In genomic region chr14:46505266-46505665, GRCm38 (mm10) we compare ENCODE assay signal across 15 mouse cellular contexts.
DNase-seq lines count a peak whose midpoint lies in the region; ATAC-seq and TF ChIP-seq lines count a peak whose summit lies in the region.
"Had no signal": no experiment of that assay in that cellular context is flagged by ENCODE, and none has a peak within 500 bp of the region (broad histone marks: within the 10 kb centered on the region; RNA-seq: fewer than 3 reads in every experiment).

No protein-coding gene starts in this region.

- H3K4me1 ChIP-seq in intestine, postnatal 0 days (replicated peaks; ENCODE audit: control insufficient read depth, insufficient read depth, low read length): no peaks in the 10 kb centered on the region
- H3K4me1 ChIP-seq in intestine, embryonic 15.5 days (replicated peaks): no peaks in the 10 kb centered on the region
- no peaks in the 10 kb centered on the region for H3K4me1 ChIP-seq in MEL (ENCODE audit: control insufficient read depth in 1 of 2, insufficient read depth in 2 of 2, low read length in 2 of 2)
- H3K4me1 ChIP-seq in testis, adult 2 months (ENCODE audit: control insufficient read depth, insufficient read depth, low read length): no peaks in the 10 kb centered on the region
- H3K4me1 ChIP-seq: forebrain, embryonic 13.5 days; midbrain, embryonic 15.5 days had no signal

- H3K9me3 ChIP-seq in intestine, postnatal 0 days (ENCODE audit: control insufficient read depth): no peaks in the 10 kb centered on the region
- no peaks in the 10 kb centered on the region for H3K9me3 ChIP-seq in intestine, embryonic 15.5 days
- no peaks in the 10 kb centered on the region for H3K9me3 ChIP-seq in MEL (replicated peaks; ENCODE audit: insufficient read depth, low read length)
- H3K9me3 ChIP-seq: forebrain, embryonic 13.5 days; midbrain, embryonic 15.5 days had no signal

- no peak for TF ChIP-seq POLR2A in MEL (IDR thresholded peaks at IDR 0.05; ENCODE audit: control insufficient read depth in 1 of 2, insufficient read depth in 1 of 2, low read depth in 1 of 2, low read length in 2 of 2, poor library complexity in 1 of 2)
- TF ChIP-seq POLR2A in testis, adult 2 months (IDR thresholded peaks at IDR 0.05; ENCODE audit: control insufficient read depth, low read depth, low read length): no peak

- no peaks in the 10 kb centered on the region for H3K36me3 ChIP-seq in intestine, postnatal 0 days (ENCODE audit: control insufficient read depth, insufficient read depth)
- no peaks in the 10 kb centered on the region for H3K36me3 ChIP-seq in intestine, embryonic 15.5 days
- no peaks in the 10 kb centered on the region for H3K36me3 ChIP-seq in MEL (ENCODE audit: control insufficient read depth in 1 of 2, insufficient read depth in 2 of 2, low read length in 2 of 2)
- H3K36me3 ChIP-seq in testis, adult 2 months (ENCODE audit: control insufficient read depth, insufficient read depth, low read length): no peaks in the 10 kb centered on the region
- H3K36me3 ChIP-seq: midbrain, embryonic 15.5 days had no signal

- peak; percentile 23 for TF ChIP-seq CTCF in intestine, postnatal 0 days (IDR thresholded peaks at IDR 0.05; ENCODE audit: low read depth)
- peak; percentile 20 to 30 (median 26); a peak in 5 of 6 replicates for TF ChIP-seq CTCF in MEL (IDR thresholded peaks at IDR 0.05 in 2 of 3, conservative IDR thresholded peaks at IDR 0.05 in 1 of 3; ENCODE audit: control insufficient read depth in 1 of 3, insufficient read depth in 1 of 3, low read depth in 2 of 3, low read length in 3 of 3, poor library complexity in 1 of 3, severe bottlenecking in 1 of 3)
- peak; percentile 63; the same call in 1 of the 2 replicates for TF ChIP-seq CTCF in testis, adult 2 months (IDR thresholded peaks at IDR 0.05; ENCODE audit: control insufficient read depth, insufficient read depth, insufficient replicate concordance, low read depth, low read length)

- H3K79me2 ChIP-seq in MEL (ENCODE audit: control insufficient read depth, insufficient read depth, low read length, poor library complexity): no peaks in the 10 kb centered on the region

- no peak overlapping the region for H3K4me2 ChIP-seq in intestine, postnatal 0 days (replicated peaks; ENCODE audit: low read depth)
- no peak overlapping the region for H3K4me2 ChIP-seq in intestine, embryonic 15.5 days (replicated peaks)
- H3K4me2 ChIP-seq: forebrain, embryonic 13.5 days; heart, embryonic 11.5 days; midbrain, embryonic 15.5 days had no signal

- no peak; the same call in 1 of the 2 replicates for TF ChIP-seq RAD21 in MEL (IDR thresholded peaks at IDR 0.05; ENCODE audit: low read depth, low read length)

- no peak overlapping the region for H3K9ac ChIP-seq in intestine, postnatal 0 days (ENCODE audit: low read depth, low read length)
- H3K9ac ChIP-seq in intestine, embryonic 15.5 days: no peak overlapping the region
- no peak overlapping the region for H3K9ac ChIP-seq in MEL (ENCODE audit: control insufficient read depth, low read depth, low read length, poor library complexity, severe bottlenecking)
- H3K9ac ChIP-seq: forebrain, embryonic 13.5 days; midbrain, embryonic 15.5 days had no signal

- TF ChIP-seq EP300 in MEL (IDR thresholded peaks at IDR 0.05; ENCODE audit: low read depth in 1 of 2, low read length in 2 of 2): no peak

- WGBS in intestine, postnatal 0 days: 84% methylated on average over 3 of the region's 3 CpGs
- WGBS in intestine, embryonic 15.5 days: 90% methylated on average over 3 of the region's 3 CpGs

- DNase-seq in right cerebral cortex, postnatal 14 days: peak; percentile 13
- no peak for DNase-seq in right cerebral cortex, postnatal 36 days (ENCODE audit: low spot score in 2 of 2)
- DNase-seq in MEL (ENCODE audit: low read depth, low spot score): peak; percentile 12
- no peak for DNase-seq in spleen, postnatal 14 days (ENCODE audit: low spot score in 2 of 2)
- DNase-seq in retina, postnatal 1 day: no peak
- DNase-seq: cerebellum, adult 11 months; heart, postnatal 4 days had no signal

- H3K27me3 ChIP-seq in intestine, postnatal 0 days (replicated peaks; ENCODE audit: control insufficient read depth, insufficient read depth, low read length): no peaks in the 10 kb centered on the region
- no peaks in the 10 kb centered on the region for H3K27me3 ChIP-seq in intestine, embryonic 15.5 days (replicated peaks)
- H3K27me3 ChIP-seq in MEL (ENCODE audit: control insufficient read depth in 1 of 2, insufficient read depth in 2 of 2, low read length in 2 of 2): no peaks in the 10 kb centered on the region; a peak in 1 of 4 replicates
- no peaks in the 10 kb centered on the region for H3K27me3 ChIP-seq in testis, adult 2 months (ENCODE audit: control insufficient read depth, insufficient read depth, low read length)
- H3K27me3 ChIP-seq: forebrain, embryonic 13.5 days; midbrain, embryonic 15.5 days had no signal

- ATAC-seq in intestine, postnatal 0 days: no peak
- ATAC-seq in intestine, embryonic 15.5 days: no peak
- ATAC-seq: forebrain, embryonic 13.5 days; inflammation-experienced regulatory T-cells, adult 6 months; midbrain, embryonic 15.5 days had no signal

- H3K27ac ChIP-seq in intestine, postnatal 0 days (ENCODE audit: low read depth, low read length): no peak overlapping the region
- no peak overlapping the region for H3K27ac ChIP-seq in intestine, embryonic 15.5 days
- no peak overlapping the region for H3K27ac ChIP-seq in MEL (ENCODE audit: control insufficient read depth, low read depth, low read length)
- no peak overlapping the region for H3K27ac ChIP-seq in testis, adult 2 months (ENCODE audit: control insufficient read depth, insufficient read depth, low read depth, low read length)
- H3K27ac ChIP-seq: forebrain, embryonic 13.5 days; macrophage; midbrain, embryonic 15.5 days had no signal

- H3K4me3 ChIP-seq in intestine, postnatal 0 days (ENCODE audit: low read depth, low read length): no peak overlapping the region
- no peak overlapping the region for H3K4me3 ChIP-seq in intestine, embryonic 15.5 days (replicated peaks)
- H3K4me3 ChIP-seq in MEL (ENCODE audit: control insufficient read depth in 1 of 2, insufficient read depth in 1 of 2, low read depth in 2 of 2, low read length in 2 of 2): no peak overlapping the region
- H3K4me3 ChIP-seq in testis, adult 2 months (ENCODE audit: control insufficient read depth, low read depth, low read length): no peak overlapping the region
- H3K4me3 ChIP-seq: forebrain, embryonic 13.5 days; midbrain, embryonic 15.5 days had no signal

TF ChIP-seq in MEL, 35 proteins besides CTCF, POLR2A, EP300 and RAD21:
- TF ChIP-seq SIN3A (IDR thresholded peaks at IDR 0.05; ENCODE audit: low read length) (no peak), ELF1 (IDR thresholded peaks at IDR 0.05; ENCODE audit: low read depth, low read length) (no peak), MXI1 (IDR thresholded peaks at IDR 0.05; ENCODE audit: low read depth, low read length) (no peak), USF2 (IDR thresholded peaks at IDR 0.05; ENCODE audit: borderline replicate concordance in 1 of 2, insufficient read depth in 1 of 2, low read depth in 1 of 2, low read length in 2 of 2) (no peak), TAL1 (IDR thresholded peaks at IDR 0.05; ENCODE audit: low read length) (no peak), POLR2AphosphoS5 (IDR thresholded peaks at IDR 0.05; ENCODE audit: borderline replicate concordance, low read depth, low read length) (no peak), MYB (IDR thresholded peaks at IDR 0.05; ENCODE audit: low read depth, low read length) (no peak), GATA1 (IDR thresholded peaks at IDR 0.05; ENCODE audit: low read depth, low read length) (no peak), MYC (IDR thresholded peaks at IDR 0.05; ENCODE audit: low read depth, low read length) (no peak), ETS1 (IDR thresholded peaks at IDR 0.05; ENCODE audit: low read depth, low read length) (no peak), TBP (IDR thresholded peaks at IDR 0.05; ENCODE audit: low read depth, low read length) (no peak), BHLHE40 (IDR thresholded peaks at IDR 0.05; ENCODE audit: borderline replicate concordance, low read depth, low read length) (no peak), SMC3 (IDR thresholded peaks at IDR 0.05; ENCODE audit: low read depth, low read length) (no peak), MAFK (IDR thresholded peaks at IDR 0.05; ENCODE audit: borderline replicate concordance, low read depth, low read length) (no peak), MEF2A (IDR thresholded peaks at IDR 0.05; ENCODE audit: extremely low read depth, insufficient replicate concordance, low read depth, low read length, poor library complexity, severe bottlenecking) (no peak), TCF12 (IDR thresholded peaks at IDR 0.05; ENCODE audit: low read depth, low read length) (no peak), ZC3H11A (IDR thresholded peaks at IDR 0.05; ENCODE audit: low read depth, low read length) (no peak)

Comparison
In these comparisons a context has a peak if more than half of its experiments do, and no peak if none do; other contexts are left out.
1. DNase-seq: peak in right cerebral cortex, postnatal 14 days (single experiment) and MEL (single experiment); none in right cerebral cortex, postnatal 36 days (0 of 2), spleen, postnatal 14 days (0 of 2) and retina, postnatal 1 day (single experiment).
2. Peak in every context shown above with its lines, with median percentiles within 50 percentile points of each other: CTCF ChIP-seq.